Mouse (Mus musculus) left cerebral cortex, adult 18-20 months (tissue): Measurements from ENCODE around the gene Gas2. TPM values are rescaled to one million over a fixed set of nuclear protein-coding genes. Genes with fewer than 3 reads are reported as not detected.

ENCODE experiments used
- DNase-seq, 2 experiments: peaks; one replicate each; pipeline ENCODE4 v3.0.0; 2021 to 2022; ENCODE audit warnings: low spot score in 2 of 2, mixed read lengths in 1 of 2
- total RNA-seq, 2 experiments: library from RNA; stranded (reverse); gene quantifications; 2 replicates each; pipeline ENCODE4 v1.2.3; 2021

Gas2 gene
- total RNA-seq, 2 experiments from 2014 or later: 42.7 to 48.0 TPM

GRCm38 (mm10) chr7:51962219-51962952, 100.6 kb downstream of the Gas2 start:
- DNase-seq: no peak

GRCm38 (mm10) chr7:51964681-51965080, 102.9 kb downstream of the Gas2 start:
- peak; percentile 45 to 60 for DNase-seq

- no peak for DNase-seq
These were observed 105.8 kb downstream of the Gas2 start for GRCm38 (mm10) chr7:51967581-51967980.

GRCm38 (mm10) chr7:51969379-51969778, 107.6 kb downstream of the Gas2 start:
- no peak for DNase-seq

- DNase-seq: peak; percentile 43 to 45
These were observed 110.5 kb downstream of the Gas2 start for GRCm38 (mm10) chr7:51972252-51972855.

- no peak for DNase-seq
These were observed 111.3 kb downstream of the Gas2 start for GRCm38 (mm10) chr7:51973091-51973490.

GRCm38 (mm10) chr7:51973526-51973925, 111.7 kb downstream of the Gas2 start:
- no peak for DNase-seq

- no peak for DNase-seq
These were observed 113.4 kb downstream of the Gas2 start for GRCm38 (mm10) chr7:51975181-51975580.

GRCm38 (mm10) chr7:51979271-51979670, 117.5 kb downstream of the Gas2 start:
- no peak for DNase-seq

GRCm38 (mm10) chr7:51982303-51982702, 120.5 kb downstream of the Gas2 start:
- DNase-seq: peak in 1 of 2 experiments; percentile 25

GRCm38 (mm10) chr7:51985763-51986162, 123.9 kb downstream of the Gas2 start:
- DNase-seq: no peak

- no peak for DNase-seq
These were observed 125.1 kb downstream of the Gas2 start for GRCm38 (mm10) chr7:51986909-51987308.

GRCm38 (mm10) chr7:51991020-51991419, 129.2 kb downstream of the Gas2 start:
- DNase-seq: no peak

GRCm38 (mm10) chr7:52005511-52006295, 143.9 kb downstream of the Gas2 start, which contains the start of gene Svip:
Svip (minus strand) TSS chr7:52006018.
- DNase-seq: peak; percentile 89 to 92

- no peak for DNase-seq
These were observed 144.4 kb downstream of the Gas2 start for GRCm38 (mm10) chr7:52006296-52006630.

- DNase-seq: no peak
These were observed 145.3 kb downstream of the Gas2 start for GRCm38 (mm10) chr7:52007138-52007537.

GRCm38 (mm10) chr7:52013457-52013856, 151.6 kb downstream of the Gas2 start:
- DNase-seq: no peak

- DNase-seq: no peak
These were observed 153.4 kb downstream of the Gas2 start for GRCm38 (mm10) chr7:52015180-52015579.

- no peak for DNase-seq
These were observed 153.8 kb downstream of the Gas2 start, which contains the start of gene 1700015G11Rik for GRCm38 (mm10) chr7:52015628-52016027. 1700015G11Rik (minus strand) TSS chr7:52015728.

GRCm38 (mm10) chr7:52022039-52022438, 160.2 kb downstream of the Gas2 start:
- DNase-seq: no peak

GRCm38 (mm10) chr7:52024050-52024626, 162.3 kb downstream of the Gas2 start:
- no peak for DNase-seq
